Comparison of ENCODE assay signal across 14 mouse cellular contexts in genomic region chr2:34827591-34827990, GRCm38 (mm10). TPM values are rescaled to one million over a fixed set of nuclear protein-coding genes. Genes with fewer than 3 reads are reported as not detected.
"Had no signal": no experiment of that assay in that cellular context is flagged by ENCODE, and none has a peak within 500 bp of the region (broad histone marks: within the 10 kb centered on the region; RNA-seq: fewer than 3 reads in every experiment).

No protein-coding gene starts in this region.

- H3K9me3 ChIP-seq: midbrain, embryonic 12.5 days; neural tube, embryonic 13.5 days; stomach, embryonic 15.5 days had no signal

- DNase-seq: kidney, adult 2 months; kidney, postnatal 14 days; left cerebral cortex, postnatal 4 days; lung, embryonic 14.5 days; retina, postnatal 1 day; right cerebral cortex, postnatal 4 days; spleen, adult 18-20 months had no signal

- H3K4me3 ChIP-seq: kidney, embryonic 15.5 days; midbrain, embryonic 12.5 days; stomach, embryonic 15.5 days had no signal

- H3K27ac ChIP-seq: kidney, embryonic 15.5 days; midbrain, embryonic 12.5 days; neural tube, embryonic 13.5 days; stomach, embryonic 15.5 days had no signal

- H3K4me2 ChIP-seq: midbrain, embryonic 12.5 days; stomach, embryonic 15.5 days had no signal

- H3K27me3 ChIP-seq: kidney, embryonic 15.5 days; stomach, embryonic 15.5 days had no signal

- H3K9ac ChIP-seq: kidney, embryonic 15.5 days; lung, embryonic 14.5 days; midbrain, embryonic 12.5 days; neural tube, embryonic 13.5 days; stomach, embryonic 15.5 days had no signal

- ATAC-seq: midbrain, embryonic 16.5 days had no signal

RNA-seq across cellular contexts. Expression of gene Gm34653, which starts 5.2 kb away (rescaled TPM):
- polyA plus RNA-seq: kidney, adult 2 months; large intestine, adult 2 months; lung, embryonic 14.5 days; midbrain, embryonic 16.5 days; neural tube, embryonic 13.5 days; stomach, embryonic 15.5 days; testis, adult 2 months had no signal
